Mouse (Mus musculus) C2C12 (cell line): ENCODE data around the gene Rwdd2b. TPM values are rescaled to one million over a fixed set of nuclear protein-coding genes. Genes with fewer than 3 reads are reported as not detected.

Experiments used
- H3K27me3 ChIP-seq: one replicate; pipeline ENCODE4 v1.6.1; 2011; ENCODE audit not compliant: control insufficient read depth, insufficient read depth, insufficient read length
- H3K36me3 ChIP-seq: one replicate; pipeline ENCODE4 v1.6.1; 2011; ENCODE audit not compliant: control insufficient read depth, insufficient read depth
- H3K4me3 ChIP-seq: one replicate; pipeline ENCODE4 v1.5.1; 2011; ENCODE audit warnings: mild to moderate bottlenecking, control low read depth; ENCODE audit not compliant: poor library complexity, insufficient read depth, severe bottlenecking
- H3K79me2 ChIP-seq: one replicate; pipeline ENCODE4 v1.6.1; 2011; ENCODE audit not compliant: control insufficient read depth, insufficient read depth
- H3K79me3 ChIP-seq: one replicate; pipeline ENCODE4 v1.6.1; 2011; ENCODE audit warnings: low read depth, control low read depth
- H3ac ChIP-seq: one replicate; pipeline ENCODE3; 2011; ENCODE audit warnings: low read depth; ENCODE audit not compliant: control insufficient read depth, insufficient read length
- CEBPB ChIP-seq: IDR thresholded peaks from one replicate; pipeline ENCODE4 v1.6.1; 2011; ENCODE audit warnings: low read depth, mild to moderate bottlenecking, control low read depth, moderate library complexity
- CTCF ChIP-seq: IDR thresholded peaks from one replicate; pipeline ENCODE4 v1.5.1; 2011; ENCODE audit not compliant: control insufficient read depth, insufficient read depth, insufficient read length
- FOSL1 ChIP-seq: IDR thresholded peaks from one replicate; pipeline ENCODE4 v1.8.0; 2011; ENCODE audit warnings: mild to moderate bottlenecking, low read length; ENCODE audit not compliant: poor library complexity, insufficient read depth, severe bottlenecking
- MAX ChIP-seq: IDR thresholded peaks from one replicate; pipeline ENCODE4 v1.6.1; 2011; ENCODE audit warnings: mild to moderate bottlenecking, control low read depth
- MYOD1 ChIP-seq: IDR thresholded peaks from one replicate; pipeline ENCODE4 v1.6.1; 2011; ENCODE audit warnings: low read depth; ENCODE audit not compliant: control insufficient read depth, insufficient read length
- MYOG ChIP-seq: IDR thresholded peaks from one replicate; pipeline ENCODE4 v1.6.1; 2011; ENCODE audit not compliant: control insufficient read depth, insufficient read length; ENCODE audit errors: extremely low read depth
- USF1 ChIP-seq: IDR thresholded peaks from one replicate; pipeline ENCODE4 v1.6.1; 2011; ENCODE audit warnings: low read depth, mild to moderate bottlenecking, control low read depth, moderate library complexity
- polyA plus RNA-seq: library from polyadenylated mRNA; unstranded; fragments of >200 nt; fragmentation: generic; extraction: Trizol; gene quantifications from one replicate; pipeline ENCODE4 v1.2.1, GENCODE M21; 2012; ENCODE audit warnings: missing spikeins

The Rwdd2b gene
- polyA plus RNA-seq, 1 experiment = 5.2 TPM

DNA sequence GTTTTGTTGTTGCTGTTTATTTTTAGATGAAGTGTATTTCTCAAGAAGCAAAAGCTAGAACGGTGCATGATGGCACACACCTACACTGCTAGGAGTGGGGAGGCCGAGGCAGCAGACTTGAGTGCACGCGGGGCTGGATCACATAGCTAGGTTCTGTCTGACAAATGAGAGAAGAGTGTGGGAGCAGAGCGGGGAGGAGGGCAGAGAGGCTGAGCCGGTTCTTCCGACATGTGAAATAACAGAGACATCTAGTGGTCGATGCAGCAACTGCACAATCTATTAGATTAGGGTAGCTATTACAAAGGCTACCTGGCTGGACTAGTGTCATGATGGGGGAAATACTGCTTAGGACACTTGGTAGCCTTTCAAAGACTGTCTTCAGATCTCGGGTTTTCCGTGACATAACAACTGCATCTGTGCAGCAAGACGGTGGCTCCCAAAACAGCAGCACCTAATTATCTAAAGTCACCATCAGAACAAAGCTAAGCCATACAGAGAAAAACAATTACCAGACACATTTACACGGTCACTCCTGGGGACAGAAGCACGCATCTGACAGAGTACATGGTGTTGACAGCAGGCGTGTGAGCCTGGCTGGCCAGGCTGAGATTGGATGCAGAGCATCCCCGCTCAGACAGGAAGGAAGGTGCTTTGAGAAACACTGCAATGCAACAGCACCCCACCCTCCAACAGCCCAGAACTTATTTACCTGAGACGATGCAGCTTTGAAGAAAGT is 46.4 kb downstream of the Rwdd2b start:
- Histone ChIP-seq H3K27me3 (no peaks in the 10 kb centered on the region), H3ac (no peak overlapping the region), H3K79me2 (no peaks in the 10 kb centered on the region), H3K36me3 (peaks cover 29% of the 10 kb centered on the region), H3K4me3 (no peak overlapping the region), H3K79me3 (no peaks in the 10 kb centered on the region)
- TF ChIP-seq CTCF (peak; percentile 23), USF1 (no peak), CEBPB (no peak)

- Histone ChIP-seq H3K79me2 (no peaks in the 10 kb centered on the region), H3K36me3 (peaks cover 21% of the 10 kb centered on the region), H3K79me3 (peaks cover 2% of the 10 kb centered on the region), H3K27me3 (no peaks in the 10 kb centered on the region), H3ac (no peak overlapping the region), H3K4me3 (no peak overlapping the region)
- TF ChIP-seq MYOG (no peak), CTCF (no peak), MAX (peak; percentile 40), MYOD1 (peak; percentile 76), CEBPB (no peak), FOSL1 (peak; percentile 67), USF1 (no peak)
Measured at GRCm38 (mm10) chr16:87387444-87387977, 52.9 kb downstream of the Rwdd2b start.

GRCm38 (mm10) chr16:87384366-87384765 is 56.0 kb downstream of the Rwdd2b start:
- no peaks in the 10 kb centered on the region for H3K79me2 ChIP-seq
- H3K27me3 ChIP-seq = no peaks in the 10 kb centered on the region
- H3K79me3 ChIP-seq = peaks cover 2% of the 10 kb centered on the region
- H3K36me3 ChIP-seq = peaks cover 51% of the 10 kb centered on the region
- no peak overlapping the region for H3ac ChIP-seq
- no peak overlapping the region for H3K4me3 ChIP-seq
- TF ChIP-seq MYOD1 = peak; percentile 81
- TF ChIP-seq CEBPB = no peak
- no peak for TF ChIP-seq MAX
- no peak for TF ChIP-seq USF1
- TF ChIP-seq MYOG = no peak
- no peak for TF ChIP-seq FOSL1
- TF ChIP-seq CTCF = no peak

Other genes with a start within 250 kb of the Rwdd2b start
- 7.3 TPM for gene N6amt1, start 86.4 kb downstream of the Rwdd2b start, polyA plus RNA-seq
- 6.8 TPM for gene Ltn1, start 8.0 kb downstream of the Rwdd2b start, polyA plus RNA-seq
- gene Usp16, start 14.1 kb upstream of the Rwdd2b start, polyA plus RNA-seq = 18.4 TPM
- 162 TPM for gene Cct8, start 55.3 kb upstream of the Rwdd2b start, polyA plus RNA-seq
- 0.11 TPM for gene Map3k7cl, start 112.8 kb upstream of the Rwdd2b start, polyA plus RNA-seq